Mouse (Mus musculus): ENCODE results near the gene Cdc20b.

Cdc20b gene

DNA sequence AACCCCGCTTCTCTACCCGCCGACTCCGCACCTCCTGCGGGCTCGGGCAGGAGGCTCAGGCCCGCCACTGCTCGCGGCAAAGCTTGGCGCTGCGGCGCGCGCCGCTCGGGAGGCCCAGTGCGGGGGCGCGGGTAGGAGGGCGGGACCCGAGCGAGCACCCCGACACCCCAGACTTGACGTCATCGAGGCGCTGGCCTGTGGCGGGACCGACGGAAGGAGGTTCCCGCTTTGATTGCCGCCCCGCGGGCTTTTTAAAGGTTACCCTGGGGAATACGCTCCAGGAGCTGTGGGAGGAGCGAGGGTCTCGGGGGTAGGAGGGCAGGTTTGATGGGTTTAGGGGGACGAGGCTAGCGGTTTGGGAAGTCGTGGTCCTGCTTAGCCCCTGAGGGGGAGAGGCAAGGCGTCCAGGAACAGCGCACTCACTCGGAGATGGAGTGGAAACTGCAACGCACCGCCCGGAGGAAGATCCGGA is at the start of gene Cdc20b:
TSS of gene Cdc20b (plus strand) at position 162 of the 472 bp plus-strand sequence.
- DNase-seq (ENCODE audit: low spot score), result peak; percentile 83

GRCm38 (mm10) chr13:112985605-112986450 is 49.1 kb upstream of the Cdc20b start:
- no peak for DNase-seq (ENCODE audit: low spot score)

DNA sequence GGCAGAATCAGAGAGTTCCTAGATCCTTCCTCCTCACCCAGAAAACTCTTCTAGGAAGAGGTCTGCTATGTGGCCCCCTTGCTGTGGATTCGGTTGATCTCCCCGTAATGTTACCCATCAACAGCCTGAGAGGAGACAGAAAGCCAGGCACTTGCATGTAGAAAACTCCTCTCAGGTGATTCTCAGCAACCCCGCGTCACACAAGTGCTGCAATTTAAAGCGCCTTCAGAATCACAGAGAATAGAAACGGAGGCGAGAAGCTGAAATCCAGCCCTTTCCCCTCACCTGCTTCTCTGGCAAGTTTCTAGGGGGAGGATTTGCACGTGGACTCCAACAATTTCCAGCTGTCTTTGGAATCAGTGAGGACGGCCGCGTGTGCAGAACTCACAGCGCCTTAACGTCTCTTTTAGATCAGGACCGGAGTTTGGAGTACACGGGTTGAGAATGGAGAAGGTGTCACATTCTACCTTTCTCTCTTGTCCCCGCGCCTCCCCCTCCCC is 48.4 kb upstream of the Cdc20b start:
- DNase-seq (ENCODE audit: low spot score), result no peak

GRCm38 (mm10) chr13:112987532-112987943 is 47.4 kb upstream of the Cdc20b start, which contains the start of gene Ccno:
Gene Ccno, plus strand, starts transcription at chr13:112987802.
- DNase-seq (ENCODE audit: low spot score), result peak; percentile 91

DNA sequence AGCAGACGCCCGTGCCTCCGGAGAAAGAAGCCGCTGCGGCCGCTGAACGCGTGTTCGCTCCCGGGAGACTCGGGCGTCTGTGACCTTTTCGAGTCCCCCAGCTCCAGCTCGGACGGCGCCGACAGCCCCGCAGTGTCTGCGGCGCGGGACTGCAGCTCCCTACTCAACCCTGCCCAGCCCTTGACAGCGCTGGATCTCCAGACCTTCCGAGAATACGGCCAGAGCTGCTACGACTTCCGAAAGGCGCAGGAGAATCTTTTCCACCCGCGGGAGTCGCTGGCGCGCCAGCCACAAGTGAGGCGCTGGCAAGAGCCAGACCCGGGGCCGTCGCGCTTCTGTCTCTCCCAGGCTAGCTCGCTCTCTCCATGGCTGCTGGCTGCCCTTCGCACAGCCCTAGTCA is 46.9 kb upstream of the Cdc20b start:
- DNase-seq (ENCODE audit: low spot score), result no peak

DNA sequence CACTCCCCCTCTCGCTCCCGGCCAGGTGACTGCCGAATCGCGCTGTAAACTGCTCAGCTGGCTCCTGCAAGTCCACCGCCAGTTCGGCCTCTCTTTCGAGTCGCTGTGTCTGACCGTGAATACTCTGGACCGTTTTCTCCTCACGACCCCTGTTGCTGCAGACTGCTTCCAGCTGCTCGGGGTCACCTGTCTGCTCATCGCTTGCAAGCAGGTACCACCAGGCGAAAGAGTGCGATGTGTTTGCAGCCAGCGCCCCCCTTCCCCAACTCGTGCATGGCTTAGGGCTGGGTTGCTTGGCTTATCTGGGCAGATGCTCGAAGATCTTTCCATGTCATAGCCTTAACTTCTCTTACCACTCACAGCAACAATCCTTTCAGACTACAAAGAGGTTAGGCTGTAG is 46.0 kb upstream of the Cdc20b start:
- no peak for DNase-seq (ENCODE audit: low spot score)

DNA sequence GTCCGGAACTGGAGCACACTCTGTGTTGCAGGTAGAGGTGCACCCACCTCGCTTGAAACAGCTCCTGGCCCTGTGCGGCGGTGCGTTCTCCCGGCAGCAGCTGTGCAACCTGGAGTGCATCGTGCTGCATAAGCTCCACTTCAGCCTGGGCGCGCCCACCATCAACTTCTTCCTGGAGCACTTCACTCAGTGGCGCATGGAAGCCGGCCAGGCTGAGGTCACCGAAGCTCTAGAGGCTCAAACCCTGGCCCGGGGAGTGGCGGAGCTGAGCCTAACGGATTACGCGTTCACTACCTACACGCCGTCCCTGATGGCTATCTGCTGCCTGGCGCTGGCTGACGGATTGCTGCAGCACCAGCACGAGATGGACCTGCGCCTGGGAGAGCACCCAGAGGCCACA is 45.4 kb upstream of the Cdc20b start:
- no peak for DNase-seq (ENCODE audit: low spot score)

GRCm38 (mm10) chr13:112990346-112990745 is 44.6 kb upstream of the Cdc20b start:
- DNase-seq (ENCODE audit: low spot score), result no peak

DNA sequence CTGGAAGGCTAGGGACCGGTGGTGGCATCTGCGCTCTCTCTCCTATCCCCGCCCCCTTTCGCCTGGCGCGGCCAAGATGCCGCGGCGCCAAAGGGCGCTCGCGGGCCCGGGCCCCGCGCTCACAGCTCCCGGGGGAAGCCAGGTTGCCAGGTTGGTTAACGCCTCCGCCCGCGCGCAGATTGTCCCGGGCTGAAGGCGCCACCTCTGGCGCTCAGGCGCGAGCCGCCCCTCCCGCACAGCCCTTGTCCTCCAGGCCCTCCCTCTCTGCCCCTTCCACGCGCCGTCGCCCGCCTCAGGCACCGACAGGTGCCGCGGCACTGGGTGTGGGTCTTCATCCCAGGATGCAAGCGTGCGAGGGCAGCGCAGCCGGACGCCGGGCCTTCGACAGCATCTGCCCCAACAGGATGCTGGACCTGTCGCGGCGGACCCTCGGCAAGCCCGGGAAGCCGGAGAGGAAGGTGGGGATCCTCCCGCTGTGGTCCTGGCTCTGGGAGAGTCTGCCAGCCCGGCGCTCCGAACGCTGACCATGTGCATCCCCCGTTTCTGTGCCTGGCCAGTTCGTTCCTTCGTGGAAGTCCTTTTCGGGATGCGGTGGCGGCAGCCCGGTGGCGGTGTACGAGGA is 41.3 kb upstream of the Cdc20b start, which contains the start of gene Mcidas:
TSS of gene Mcidas (plus strand) at position 315 of the 622 bp plus-strand sequence.
- no peak for DNase-seq (ENCODE audit: low spot score)

DNA sequence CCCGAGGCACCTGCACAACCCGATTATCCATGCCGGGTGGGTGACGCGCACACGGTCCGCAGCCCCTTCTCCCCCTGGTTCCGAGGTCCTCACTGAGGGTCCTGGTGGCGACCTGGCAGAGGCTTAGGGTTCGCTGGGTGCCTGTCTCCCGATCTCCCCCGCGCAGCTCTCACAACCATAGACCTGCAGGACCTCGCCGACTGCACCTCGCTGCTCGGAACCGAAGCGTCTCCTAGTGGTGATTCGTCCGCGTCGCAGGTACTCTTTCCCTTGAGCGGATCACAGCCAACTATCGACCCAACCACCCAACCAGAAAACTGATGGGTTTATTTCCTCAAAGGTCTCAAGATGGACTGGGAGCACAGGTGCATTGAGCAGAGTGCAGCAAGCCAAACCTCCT is 40.7 kb upstream of the Cdc20b start:
- peak; percentile 63 for DNase-seq (ENCODE audit: low spot score)

- no peak for DNase-seq (ENCODE audit: low spot score)
These were observed 38.5 kb upstream of the Cdc20b start for GRCm38 (mm10) chr13:112996407-112996806.

DNA sequence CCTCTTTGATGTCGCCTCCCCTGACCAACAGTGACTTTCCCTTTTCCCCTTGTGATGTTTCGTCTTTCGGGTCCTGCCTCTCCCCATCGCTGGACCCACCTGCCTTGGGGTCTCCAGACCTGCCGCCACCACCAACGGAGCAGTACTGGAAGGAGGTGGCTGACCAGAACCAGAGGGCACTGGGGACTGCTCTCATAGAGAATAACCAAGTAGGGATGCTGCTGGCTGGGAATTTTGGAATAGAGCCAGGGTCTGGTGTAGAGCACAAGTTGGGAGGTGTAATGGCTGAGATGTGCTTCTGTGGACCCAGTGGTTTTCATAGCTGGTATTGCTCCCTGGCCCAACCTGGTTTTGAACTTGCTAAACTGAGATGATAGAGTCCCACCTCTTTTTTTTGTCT is 37.5 kb upstream of the Cdc20b start:
- no peak for DNase-seq (ENCODE audit: low spot score)

GRCm38 (mm10) chr13:112998427-112999201 is 36.3 kb upstream of the Cdc20b start:
- DNase-seq (ENCODE audit: low spot score), result no peak

- DNase-seq (ENCODE audit: low spot score), result no peak
These were observed 34.8 kb upstream of the Cdc20b start for GRCm38 (mm10) chr13:113000090-113000489.

DNA sequence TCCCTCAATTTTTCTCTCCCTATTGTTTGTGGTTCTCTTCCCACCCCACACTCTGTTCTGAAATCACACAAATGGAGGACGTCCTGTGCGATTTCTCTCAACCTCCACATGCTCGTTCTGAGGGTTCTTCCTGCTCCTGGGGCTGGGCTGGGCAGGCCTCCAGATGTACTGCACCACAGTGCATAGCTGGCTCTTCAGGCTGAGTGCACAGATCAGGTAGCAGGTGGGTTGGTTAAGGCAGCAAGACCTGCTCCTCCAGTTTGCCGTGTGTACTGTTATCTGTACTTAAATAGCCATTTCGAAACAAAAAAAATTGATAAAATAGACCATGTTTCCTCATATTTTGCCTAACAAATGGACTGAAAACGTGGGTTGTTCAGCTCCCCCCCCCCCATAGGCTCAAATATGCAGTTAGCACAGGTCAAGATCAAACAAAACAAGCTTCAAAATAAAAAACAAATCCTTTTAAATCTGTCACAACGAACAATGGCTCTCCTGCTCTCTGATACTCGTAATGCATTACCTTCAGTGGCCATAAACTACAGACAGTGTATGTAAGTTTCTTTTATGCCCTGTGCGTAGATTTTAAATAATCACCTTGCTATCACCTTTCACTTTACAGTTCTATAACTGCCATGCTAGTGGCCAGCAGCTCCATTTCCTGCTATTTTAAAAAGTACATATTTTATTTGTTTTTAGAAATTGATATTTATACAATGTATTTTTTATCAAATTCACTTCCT is 34.2 kb upstream of the Cdc20b start:
- no peak for DNase-seq (ENCODE audit: low spot score)

DNA sequence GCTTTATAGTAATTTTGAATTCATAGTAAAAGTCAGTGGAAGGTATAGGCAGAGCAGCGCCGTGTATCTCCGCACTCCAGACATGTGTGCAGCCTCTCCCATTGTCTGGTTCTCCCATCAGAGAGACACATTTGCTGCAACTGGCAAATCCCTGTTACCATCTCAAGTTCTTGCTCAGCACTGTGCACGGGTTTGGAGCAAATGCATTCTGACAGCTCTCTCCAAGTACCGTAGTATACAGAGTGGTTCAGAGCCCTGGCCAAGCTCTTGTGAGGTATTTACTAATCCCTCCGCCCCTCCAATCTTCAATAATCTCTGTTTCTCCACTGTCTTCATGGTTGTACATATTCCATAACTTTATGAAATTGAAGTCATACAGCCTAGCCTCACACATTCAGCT is 22.2 kb upstream of the Cdc20b start:
- no peak for DNase-seq (ENCODE audit: low spot score)

- peak; percentile 56 for DNase-seq (ENCODE audit: low spot score)
These were observed 21.5 kb upstream of the Cdc20b start for GRCm38 (mm10) chr13:113013174-113013953.

DNA sequence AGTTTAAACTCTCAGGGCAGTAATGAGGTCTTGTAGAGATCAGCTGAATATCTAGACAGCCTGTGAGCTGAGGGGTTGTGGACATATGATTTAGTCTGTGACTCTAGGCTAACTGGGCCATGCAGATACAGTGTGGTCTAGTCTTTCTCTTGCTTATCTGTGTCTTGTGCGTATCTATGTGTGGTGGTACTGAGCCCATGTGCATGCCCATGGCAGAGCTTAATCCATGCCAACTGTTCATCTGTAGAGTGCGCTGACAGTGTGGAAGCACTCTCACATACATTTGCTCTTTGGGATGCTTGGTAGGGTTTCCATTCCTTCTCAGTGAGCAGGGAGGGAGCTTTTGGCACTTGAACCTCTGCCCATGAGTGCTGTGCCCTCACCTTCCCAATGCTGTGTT is 13.4 kb upstream of the Cdc20b start:
- no peak for DNase-seq (ENCODE audit: low spot score)

DNA sequence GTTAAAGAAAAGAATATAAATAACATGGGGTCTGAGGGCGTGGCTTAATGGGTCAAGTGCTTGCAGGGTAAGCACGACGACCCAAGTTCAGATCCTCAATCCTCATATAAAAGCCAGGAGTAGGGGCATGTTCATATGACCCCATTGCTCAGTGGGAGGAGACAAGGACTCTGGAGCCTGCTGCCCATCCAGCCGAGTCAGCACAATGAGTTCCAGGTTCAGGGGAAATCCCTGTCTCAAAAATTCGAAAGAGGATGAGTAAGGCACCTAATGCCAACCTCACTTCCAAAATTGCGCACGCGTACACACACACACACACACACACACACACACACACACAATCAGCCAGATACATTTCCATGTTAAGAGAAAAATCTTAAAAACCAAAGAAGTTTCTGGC is 12.4 kb upstream of the Cdc20b start:
- DNase-seq (ENCODE audit: low spot score), result no peak

- DNase-seq (ENCODE audit: low spot score), result peak; percentile 20
These were observed 11.4 kb upstream of the Cdc20b start for GRCm38 (mm10) chr13:113023274-113024143.
